8 mouse cellular contexts compared by ENCODE assay signal in the genomic region with DNA sequence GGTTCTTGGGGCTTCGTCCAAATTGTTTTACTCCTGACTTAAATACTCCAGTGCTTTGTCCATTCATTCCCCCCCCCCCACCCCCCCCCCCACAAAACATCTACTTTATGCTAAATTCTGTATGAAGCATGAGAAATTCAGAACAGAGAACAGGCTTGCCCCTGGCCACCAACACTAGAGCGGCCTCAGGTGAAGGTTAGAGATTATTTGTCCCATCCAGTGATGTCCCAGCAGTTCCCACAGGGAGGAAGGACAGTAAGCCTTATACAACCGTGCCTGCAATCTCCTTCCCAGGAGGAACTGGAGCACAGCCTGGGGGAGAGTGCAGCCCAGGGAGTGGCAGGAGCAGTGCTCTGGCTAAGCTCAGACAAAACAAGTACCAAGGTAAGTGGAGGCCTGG. TPM values are rescaled to one million over a fixed set of nuclear protein-coding genes. Genes with fewer than 3 reads are reported as not detected.
DNase-seq lines count a peak whose midpoint lies in the region; ATAC-seq and TF ChIP-seq lines count a peak whose summit lies in the region.

A gene (plus strand): TSS at position 301 of the 400 bp plus-strand sequence.

- H3K4me1 ChIP-seq in kidney, adult 2 months (ENCODE audit: control insufficient read depth, insufficient read depth, low read length), result peaks cover 35% of the 10 kb centered on the region
- peaks cover 79% of the 10 kb centered on the region for H3K4me1 ChIP-seq in G1E (ENCODE audit: insufficient read depth, low read depth, low read length)
- peaks cover 49% of the 10 kb centered on the region for H3K4me1 ChIP-seq in forebrain, embryonic 12.5 days
- H3K4me1 ChIP-seq in hindbrain, embryonic 10.5 days (replicated peaks), result peaks cover 78% of the 10 kb centered on the region
- peaks cover 41% of the 10 kb centered on the region for H3K4me1 ChIP-seq in liver, postnatal 0 days (ENCODE audit: insufficient read depth)

- no peak for TF ChIP-seq EP300 in liver, postnatal 0 days (IDR thresholded peaks at IDR 0.05; ENCODE audit: low read depth)

- no peak within 1 kb of the TSS for H3K4me3 ChIP-seq in kidney, adult 2 months (ENCODE audit: insufficient read depth, low read depth, low read length)
- no peak within 1 kb of the TSS for H3K4me3 ChIP-seq in G1E (ENCODE audit: low read depth, low read length)
- H3K4me3 ChIP-seq in forebrain, embryonic 12.5 days (replicated peaks), result no peak within 1 kb of the TSS
- H3K4me3 ChIP-seq in hindbrain, embryonic 10.5 days, result 0 out of 2 replicates have a peak within 1 kb of the TSS, but pooled peaks have one; percentile 70
- no peak within 1 kb of the TSS for H3K4me3 ChIP-seq in liver, postnatal 0 days (ENCODE audit: low read depth, low read length)

- peak within 1 kb of the TSS; percentile 2; the same call in 1 of the 2 replicates for H3K9ac ChIP-seq in forebrain, embryonic 12.5 days
- peak within 1 kb of the TSS; percentile 71; the same call in 1 of the 2 replicates for H3K9ac ChIP-seq in liver, postnatal 0 days (replicated peaks)

- no peaks in the 10 kb centered on the region for H3K36me3 ChIP-seq in kidney, adult 2 months (ENCODE audit: control insufficient read depth, insufficient read depth, low read length)
- peaks cover 34% of the 10 kb centered on the region for H3K36me3 ChIP-seq in G1E (replicated peaks)
- peaks cover 22% of the 10 kb centered on the region for H3K36me3 ChIP-seq in forebrain, embryonic 12.5 days (replicated peaks)
- H3K36me3 ChIP-seq in hindbrain, embryonic 10.5 days, result peaks cover 30% of the 10 kb centered on the region
- H3K36me3 ChIP-seq in liver, postnatal 0 days (replicated peaks; ENCODE audit: insufficient read depth, low read length), result peaks cover 14% of the 10 kb centered on the region

- no peaks in the 10 kb centered on the region for H3K27me3 ChIP-seq in kidney, adult 2 months (replicated peaks; ENCODE audit: control insufficient read depth, insufficient read depth, low read length)
- H3K27me3 ChIP-seq in G1E (ENCODE audit: insufficient read depth, low read length), result no peaks in the 10 kb centered on the region
- no peaks in the 10 kb centered on the region for H3K27me3 ChIP-seq in forebrain, embryonic 12.5 days
- no peaks in the 10 kb centered on the region for H3K27me3 ChIP-seq in hindbrain, embryonic 10.5 days (ENCODE audit: insufficient read depth, poor library complexity, severe bottlenecking)
- H3K27me3 ChIP-seq in liver, postnatal 0 days (ENCODE audit: insufficient read depth, low read length), result no peaks in the 10 kb centered on the region

- WGBS in kidney, adult 2 months, result 82% methylated on average over 3 of the region's 3 CpGs
- 80% methylated on average over 3 of the region's 3 CpGs for WGBS in forebrain, embryonic 12.5 days
- 88% methylated on average over 3 of the region's 3 CpGs for WGBS in hindbrain, embryonic 10.5 days
- WGBS in liver, postnatal 0 days (ENCODE audit: insufficient replicate concordance), result 88% methylated on average over 3 of the region's 3 CpGs

- no peak within 1 kb of the TSS for H3K4me2 ChIP-seq in forebrain, embryonic 12.5 days
- H3K4me2 ChIP-seq in liver, postnatal 0 days (ENCODE audit: low read depth, low read length), result peak within 1 kb of the TSS; percentile 72

- H3K9me3 ChIP-seq in G1E (replicated peaks), result no peaks in the 10 kb centered on the region
- no peaks in the 10 kb centered on the region for H3K9me3 ChIP-seq in forebrain, embryonic 12.5 days
- H3K9me3 ChIP-seq in hindbrain, embryonic 10.5 days, result no peaks in the 10 kb centered on the region; the same call in 1 of the 2 replicates
- H3K9me3 ChIP-seq in liver, postnatal 0 days (ENCODE audit: low read length), result no peaks in the 10 kb centered on the region

- TF ChIP-seq CTCF in kidney, adult 2 months (conservative IDR thresholded peaks at IDR 0.05; ENCODE audit: insufficient read depth, insufficient read length, low read depth, low read length), result no peak
- TF ChIP-seq CTCF in G1E (IDR thresholded peaks at IDR 0.05; ENCODE audit: low read depth, low read length), result no peak
- TF ChIP-seq CTCF in liver, postnatal 0 days (IDR thresholded peaks at IDR 0.05; ENCODE audit: low read depth), result no peak

- no peak for DNase-seq in kidney, adult 2 months
- no peak for DNase-seq in kidney, adult 9 months
- DNase-seq in G1E (ENCODE audit: low spot score), result no peak
- no peak for DNase-seq in hindbrain, embryonic 10.5 days (ENCODE audit: low spot score)
- DNase-seq in liver, postnatal 0 days, result no peak
- DNase-seq in cerebellum, adult 9-10 months, result no peak
- DNase-seq in cerebellum, postnatal 10 days, result no peak

- H3K27ac ChIP-seq in kidney, adult 2 months (ENCODE audit: insufficient read depth, low read depth, low read length), result no peak within 1 kb of the TSS
- H3K27ac ChIP-seq in forebrain, embryonic 12.5 days, result no peak within 1 kb of the TSS
- H3K27ac ChIP-seq in hindbrain, embryonic 10.5 days, result peak within 1 kb of the TSS; percentile 93; the same call in 1 of the 2 replicates
- 0 out of 2 replicates have a peak within 1 kb of the TSS, but pooled peaks have one; percentile 94 for H3K27ac ChIP-seq in liver, postnatal 0 days (ENCODE audit: low read depth)

- no peak for TF ChIP-seq POLR2A in kidney, adult 2 months (IDR thresholded peaks at IDR 0.05; ENCODE audit: low read depth, low read length)

- no peak for ATAC-seq in G1E (ENCODE audit: extremely low read depth, insufficient number of reproducible peaks, low FRiP score, poor library complexity, severe bottlenecking)
- no peak for ATAC-seq in forebrain, embryonic 12.5 days (ENCODE audit: low FRiP score)
- no peak for ATAC-seq in liver, postnatal 0 days

RNA-seq across cellular contexts. Expression of the gene that starts here (rescaled TPM):
- polyA plus RNA-seq in kidney, adult 2 months (2012; rRNA removed), result 43.0 and 62.8 TPM in 2 replicates
- 17.1 and 17.4 TPM in 2 replicates for total RNA-seq in G1E (2014; fragmentation: Nextera tagmentation)
- 13.1 and 14.6 TPM in 2 replicates for total RNA-seq in G1E (2017)
- polyA plus RNA-seq in G1E (2012), result 53.5 and 53.8 TPM in 2 replicates
- 13.7 and 14.2 TPM in 2 replicates for polyA plus RNA-seq in forebrain, embryonic 12.5 days (2016; fragmentation: Nextera tagmentation; extraction: Ambion mirVana)
- 19.2 and 20.8 TPM in 2 replicates for polyA plus RNA-seq in hindbrain, embryonic 10.5 days (2016; fragmentation: Nextera tagmentation; extraction: Ambion mirVana)
- 10.4 and 11.6 TPM in 2 replicates for polyA plus RNA-seq in liver, postnatal 0 days (2015; fragmentation: Nextera tagmentation; extraction: Ambion mirVana)

Comparison
In these comparisons a context has a peak if more than half of its experiments do, and no peak if none do; other contexts are left out.
1. H3K27ac ChIP-seq: peak in hindbrain, embryonic 10.5 days (single experiment) and liver, postnatal 0 days (single experiment); none in kidney, adult 2 months (single experiment) and forebrain, embryonic 12.5 days (single experiment).